Mouse (Mus musculus) midbrain, embryonic 16.5 days (tissue): ENCODE data around the gene Gm20479. TPM values are rescaled to one million over a fixed set of nuclear protein-coding genes. Genes with fewer than 3 reads are reported as not detected.

Experiments used
- ATAC-seq: fragments of 200-750 bp; cut with Nextera tagmentation; 2 replicates; pipeline ENCODE4 v1.8.0; 2017; ENCODE audit warnings: moderate TSS enrichment
- H3K27ac ChIP-seq: fragments of 300-500 bp; sonication (generic); 2 replicates; pipeline ENCODE4 v1.5.1; 2014; ENCODE audit warnings: mild to moderate bottlenecking, low read length, mixed read lengths
- H3K27me3 ChIP-seq: fragments of 300-500 bp; sonication (generic); 2 replicates; pipeline ENCODE4 v1.6.1; 2014; ENCODE audit warnings: low read depth, low read length, mixed read lengths; ENCODE audit not compliant: control insufficient read depth, insufficient read depth
- H3K36me3 ChIP-seq: fragments of 300-500 bp; sonication (generic); 2 replicates; pipeline ENCODE4 v1.6.1; 2014; ENCODE audit warnings: mild to moderate bottlenecking, low read length, moderate library complexity, mixed read lengths; ENCODE audit not compliant: control insufficient read depth, insufficient read depth
- H3K4me1 ChIP-seq: fragments of 300-500 bp; sonication (generic); 2 replicates; pipeline ENCODE4 v1.6.1; 2014; ENCODE audit warnings: mild to moderate bottlenecking, low read length, mixed read lengths; ENCODE audit not compliant: control insufficient read depth, insufficient read depth
- H3K4me2 ChIP-seq: fragments of 300-500 bp; sonication (generic); 2 replicates; pipeline ENCODE4 v1.6.1; 2014; ENCODE audit warnings: mild to moderate bottlenecking, low read length, mixed read lengths
- H3K4me3 ChIP-seq: fragments of 300-500 bp; sonication (generic); 2 replicates; pipeline ENCODE4 v1.5.1; 2014; ENCODE audit warnings: low read depth, mild to moderate bottlenecking, low read length, moderate library complexity, mixed read lengths
- H3K9ac ChIP-seq: fragments of 300-500 bp; sonication (generic); 2 replicates; pipeline ENCODE4 v1.6.1; 2014; ENCODE audit warnings: low read depth, low read length, mixed read lengths
- H3K9me3 ChIP-seq: fragments of 300-500 bp; sonication (generic); replicated peaks from 2 replicates; pipeline ENCODE4 v1.6.1; 2014; ENCODE audit warnings: mild to moderate bottlenecking, low read length, mixed read lengths; ENCODE audit not compliant: control insufficient read depth, poor library complexity, severe bottlenecking
- WGBS: fragments of 180-500 bp; shearing (Covaris S2); extraction: QIAGEN DNeasy Blood & Tissue Kit; methylation state at CpG from one replicate; pipeline ENCODE4 v1.1.7; 2014; 5-methylcytosine and 5-hydroxymethylcytosine counted together
- polyA plus RNA-seq: library from polyadenylated mRNA; unstranded; fragments of >200 nt; fragmentation: Nextera tagmentation; extraction: Ambion mirVana; gene quantifications from 2 replicates; pipeline ENCODE4 v1.2.1, GENCODE M21; 2015

Gm20479 gene
- polyA plus RNA-seq, 1 experiment from 2014 or later, result not detected

DNA sequence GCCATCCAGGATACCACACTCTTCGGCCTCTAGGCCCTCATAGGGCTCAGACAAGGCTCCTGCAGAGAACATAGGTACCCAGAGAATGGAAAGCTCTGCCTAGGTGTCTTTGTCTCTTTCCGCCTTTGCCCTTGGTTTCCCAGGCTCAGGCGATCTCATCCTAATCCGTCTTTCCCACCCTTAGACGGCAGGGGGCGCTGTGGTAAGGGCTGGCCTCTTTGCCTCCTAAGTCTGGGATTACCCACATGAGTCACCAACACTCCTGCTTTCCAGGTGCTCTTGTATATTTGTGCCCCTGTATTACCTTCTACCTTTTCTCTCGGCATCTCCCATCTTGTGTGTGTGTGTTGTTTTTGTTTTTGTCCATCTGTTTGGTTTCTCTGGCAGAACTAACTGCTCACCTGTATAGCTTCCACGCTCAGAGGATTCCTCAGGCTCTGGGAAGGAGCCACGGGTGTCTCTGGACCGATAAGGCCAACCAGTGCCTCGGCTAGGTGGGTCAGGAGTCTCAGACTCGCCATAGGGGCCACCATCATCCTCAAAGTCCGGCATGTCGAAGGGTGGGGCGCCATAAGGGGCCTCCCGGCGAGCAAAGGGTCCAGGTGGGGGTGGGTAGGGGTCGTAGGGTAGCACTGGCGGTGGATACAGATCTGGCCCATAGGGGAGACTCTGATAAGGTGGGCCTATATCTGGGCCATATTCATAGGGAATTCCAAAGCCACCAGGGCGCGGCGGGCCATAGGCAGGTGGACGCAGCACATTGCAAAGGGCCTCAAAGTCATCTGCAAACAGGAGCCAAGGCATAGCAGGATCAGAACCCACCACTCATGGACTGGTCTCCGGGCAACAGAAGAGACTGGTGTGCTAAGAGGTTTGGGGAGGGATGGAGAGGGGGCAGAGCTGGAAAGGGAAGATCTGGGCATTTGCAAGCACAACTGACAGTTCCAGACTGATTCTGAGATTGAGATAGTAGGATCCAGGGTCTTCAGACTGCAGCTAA is 50.8 kb downstream of the Gm20479 start:
- H3K4me2 ChIP-seq, result no peak overlapping the region
- 76% methylated on average over 24 of the region's 24 CpGs for WGBS
- H3K4me1 ChIP-seq, result peaks cover 4% of the 10 kb centered on the region; the same call in 1 of the 2 replicates
- no peak for ATAC-seq
- no peak overlapping the region for H3K4me3 ChIP-seq
- H3K27me3 ChIP-seq, result no peaks in the 10 kb centered on the region
- H3K36me3 ChIP-seq, result no peaks in the 10 kb centered on the region
- no peaks in the 10 kb centered on the region for H3K9me3 ChIP-seq
- no peak overlapping the region for H3K27ac ChIP-seq
- no peak overlapping the region for H3K9ac ChIP-seq

DNA sequence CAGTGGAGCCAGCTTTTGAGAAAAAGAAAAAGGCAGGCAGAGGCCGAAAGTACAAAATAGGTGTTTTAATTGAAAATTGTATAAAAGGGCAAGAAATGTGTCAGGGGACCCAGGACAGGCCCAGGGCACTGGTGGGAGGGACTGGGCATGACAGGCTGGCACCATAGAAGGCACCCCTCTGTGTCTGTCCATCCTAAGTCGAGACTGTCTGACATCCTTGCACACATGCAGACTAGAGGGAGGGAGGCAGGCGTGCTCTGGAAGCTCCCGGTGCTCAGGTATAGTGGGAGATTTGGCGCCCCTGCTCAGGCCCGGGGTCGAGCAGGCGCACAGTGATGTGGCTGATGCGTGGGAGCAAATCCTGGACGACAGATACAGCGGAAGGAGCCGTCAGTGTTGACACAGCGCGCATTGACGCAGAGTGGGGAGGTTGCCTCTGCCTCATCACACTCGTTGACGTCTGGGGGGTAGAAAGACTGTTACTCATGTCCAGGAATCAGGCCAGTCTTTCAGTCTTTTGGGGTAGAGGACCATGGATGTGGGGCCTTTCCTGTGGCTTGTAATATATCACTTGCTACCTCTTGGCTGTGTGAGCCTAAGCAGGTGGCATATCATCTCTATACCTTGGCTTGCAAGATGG is 52.0 kb downstream of the Gm20479 start:
- H3K27me3 ChIP-seq, result no peaks in the 10 kb centered on the region
- H3K9me3 ChIP-seq, result no peaks in the 10 kb centered on the region
- WGBS, result 84% methylated on average over 17 of the region's 17 CpGs
- H3K36me3 ChIP-seq, result no peaks in the 10 kb centered on the region
- H3K4me2 ChIP-seq, result no peak overlapping the region
- no peak overlapping the region for H3K9ac ChIP-seq
- no peak overlapping the region for H3K27ac ChIP-seq
- no peak overlapping the region for H3K4me3 ChIP-seq
- ATAC-seq, result no peak
- peaks cover under 1% of the 10 kb centered on the region; the same call in 1 of the 2 replicates for H3K4me1 ChIP-seq

Other genes starting within 250 kb of the Gm20479 start
- 0.15 TPM in 1 of 2 replicates, not detected in the other for gene Cyp2f2, start 237.5 kb downstream of the Gm20479 start, polyA plus RNA-seq
- gene Cyp2t4, start 203.7 kb downstream of the Gm20479 start, polyA plus RNA-seq, result 0.21 and 0.25 TPM in 2 replicates
- gene Egln2, start 190.6 kb downstream of the Gm20479 start, polyA plus RNA-seq, result 91.5 and 95.7 TPM in 2 replicates
- gene Rab4b, start 178.5 kb downstream of the Gm20479 start, polyA plus RNA-seq, result 104 and 106 TPM in 2 replicates
- gene Gm21983, start 176.3 kb downstream of the Gm20479 start, polyA plus RNA-seq, result 0.54 and 0.72 TPM in 2 replicates
- 18.2 and 18.8 TPM in 2 replicates for gene Mia, start 176.3 kb downstream of the Gm20479 start, polyA plus RNA-seq
- 3.1 and 4.1 TPM in 2 replicates for gene BC024978, start 161.6 kb downstream of the Gm20479 start, polyA plus RNA-seq
- gene Snrpa, start 161.1 kb downstream of the Gm20479 start, polyA plus RNA-seq, result 192 and 197 TPM in 2 replicates
- gene Itpkc, start 128.8 kb downstream of the Gm20479 start, polyA plus RNA-seq, result 6.0 and 7.0 TPM in 2 replicates
- 21.1 and 23.7 TPM in 2 replicates for gene Coq8b, start 124.4 kb downstream of the Gm20479 start, polyA plus RNA-seq
- gene Numbl, start 99.0 kb downstream of the Gm20479 start, polyA plus RNA-seq, result 51.2 and 53.6 TPM in 2 replicates
- gene Ltbp4, start 19.7 kb downstream of the Gm20479 start, polyA plus RNA-seq, result 14.1 and 14.3 TPM in 2 replicates
- gene Shkbp1, start 1.4 kb downstream of the Gm20479 start, polyA plus RNA-seq, result 47.4 and 55.1 TPM in 2 replicates
- 3.1 and 4.4 TPM in 2 replicates for gene Sptbn4, start 90.3 kb upstream of the Gm20479 start, polyA plus RNA-seq
- gene Blvrb, start 90.6 kb upstream of the Gm20479 start, polyA plus RNA-seq, result 13.2 and 15.1 TPM in 2 replicates
- 7.1 and 8.4 TPM in 2 replicates for gene Sertad3, start 116.3 kb upstream of the Gm20479 start, polyA plus RNA-seq
- 7.0 and 9.2 TPM in 2 replicates for gene Sertad1, start 129.5 kb upstream of the Gm20479 start, polyA plus RNA-seq
- 1.5 TPM in 2 replicates for gene Prx, start 141.9 kb upstream of the Gm20479 start, polyA plus RNA-seq
- gene Hipk4, start 165.8 kb upstream of the Gm20479 start, polyA plus RNA-seq, result 0.86 and 0.88 TPM in 2 replicates
- 171 and 225 TPM in 2 replicates for gene Pld3, start 195.8 kb upstream of the Gm20479 start, polyA plus RNA-seq
- gene 2310022A10Rik, start 195.8 kb upstream of the Gm20479 start, polyA plus RNA-seq, result 35.6 and 37.5 TPM in 2 replicates
- 49.9 and 57.0 TPM in 2 replicates for gene Akt2, start 234.1 kb upstream of the Gm20479 start, polyA plus RNA-seq